Mouse (Mus musculus): ENCODE results near the gene Prkag1.

GRCm38 (mm10) chr15:98863451-98863958 is 32.2 kb upstream of the Prkag1 start:
- TF ChIP-seq CTCF (IDR thresholded peaks at IDR 0.05; ENCODE audit: low read depth) (no peak), EP300 (optimal IDR thresholded peaks at IDR 0.05) (no peak)

All from stomach, postnatal 0 days (tissue).